In genomic region chr10:86498673-86499391, GRCm38 (mm10) we compare ENCODE assay signal across 8 mouse cellular contexts. TPM values are rescaled to one million over a fixed set of nuclear protein-coding genes. Genes with fewer than 3 reads are reported as not detected.
DNase-seq lines count a peak whose midpoint lies in the region; ATAC-seq lines count a peak whose summit lies in the region.

Gene Syn3, minus strand, starts transcription at chr10:86498896.

- H3K4me3 ChIP-seq in hindbrain, embryonic 12.5 days = peak within 1 kb of the TSS; percentile 59
- H3K4me3 ChIP-seq in lung, embryonic 16.5 days (ENCODE audit: low read length) = peak within 1 kb of the TSS; percentile 52

- H3K9me3 ChIP-seq in hindbrain, embryonic 12.5 days (replicated peaks) = no peaks in the 10 kb centered on the region
- H3K9me3 ChIP-seq in lung, embryonic 16.5 days (ENCODE audit: control insufficient read depth, low read length) = no peaks in the 10 kb centered on the region

- no peaks in the 10 kb centered on the region for H3K36me3 ChIP-seq in hindbrain, embryonic 12.5 days
- no peaks in the 10 kb centered on the region for H3K36me3 ChIP-seq in lung, embryonic 16.5 days (ENCODE audit: control insufficient read depth, insufficient read depth, low read length)

- under 1% methylated on average over 21 of the region's 21 CpGs for WGBS in hindbrain, embryonic 12.5 days
- 1% methylated on average over 21 of the region's 21 CpGs for WGBS in lung, embryonic 16.5 days

- H3K4me1 ChIP-seq in hindbrain, embryonic 12.5 days = peaks cover 15% of the 10 kb centered on the region
- H3K4me1 ChIP-seq in lung, embryonic 16.5 days (replicated peaks; ENCODE audit: control insufficient read depth, insufficient read depth, low read length) = peaks cover 6% of the 10 kb centered on the region

- DNase-seq in NIH3T3 (ENCODE audit: low read depth) = peak; percentile 78
- peak; percentile 96 for DNase-seq in cerebellum, adult 9-11 months
- DNase-seq in frontal cortex, postnatal 14 days (ENCODE audit: low spot score in 2 of 2) = peak; percentile 88 to 90
- peak; percentile 95 to 96 for DNase-seq in layer of hippocampus, postnatal 10 days (ENCODE audit: low spot score in 2 of 2)
- DNase-seq in ovary, postnatal 36 days (ENCODE audit: low spot score) = peak; percentile 90
- DNase-seq in thymus, postnatal 25 days = peak; percentile 86

- peak within 1 kb of the TSS; percentile 72 for H3K27ac ChIP-seq in hindbrain, embryonic 12.5 days
- H3K27ac ChIP-seq in lung, embryonic 16.5 days (ENCODE audit: low read length) = peak within 1 kb of the TSS; percentile 82

- no peaks in the 10 kb centered on the region for H3K27me3 ChIP-seq in hindbrain, embryonic 12.5 days
- H3K27me3 ChIP-seq in lung, embryonic 16.5 days (ENCODE audit: control insufficient read depth, insufficient read depth, low read depth, low read length) = no peaks in the 10 kb centered on the region

- H3K4me2 ChIP-seq in hindbrain, embryonic 12.5 days (replicated peaks) = peak within 1 kb of the TSS; percentile 78
- H3K4me2 ChIP-seq in lung, embryonic 16.5 days (ENCODE audit: low read depth, low read length) = peak within 1 kb of the TSS; percentile 67

- H3K9ac ChIP-seq in hindbrain, embryonic 12.5 days = peak within 1 kb of the TSS; percentile 82
- peak within 1 kb of the TSS; percentile 63 for H3K9ac ChIP-seq in lung, embryonic 16.5 days (ENCODE audit: low read length)

- ATAC-seq in hindbrain, embryonic 12.5 days (ENCODE audit: low FRiP score) = peak; percentile 98
- ATAC-seq in lung, embryonic 16.5 days (ENCODE audit: low read depth) = peak; percentile 99

RNA-seq across cellular contexts. Expression of gene Syn3, which starts in this region (rescaled TPM):
- 7.9 and 9.2 TPM in 2 replicates for polyA plus RNA-seq in hindbrain, embryonic 12.5 days (2016; fragmentation: Nextera tagmentation; extraction: Ambion mirVana)
- 10 to 100 TPM; 35.1 to 39.6 TPM for total RNA-seq in layer of hippocampus, postnatal 10 days (2021)
- 2.2 and 2.8 TPM in 2 replicates for polyA plus RNA-seq in lung, embryonic 16.5 days (2015; fragmentation: Nextera tagmentation; extraction: Ambion mirVana)

Comparison
In these comparisons a context has a peak if more than half of its experiments do, and no peak if none do; other contexts are left out.
1. Peak in every context shown above with its lines: DNase-seq, ATAC-seq, H3K4me3 ChIP-seq and H3K27ac ChIP-seq.